Mouse (Mus musculus) R1 (cell line): ENCODE measurements around the gene Eps8l1.
A peak's percentile ranks its signal among the peaks of the same experiment; 100 is the strongest.

Source experiments
- DNase-seq: peaks from one replicate; pipeline ENCODE4 v3.0.0-alpha.2; 2018; ENCODE audit warnings: low read depth, low spot score

Eps8l1 gene

GRCm38 (mm10) chr7:4478021-4478795 is 17.7 kb downstream of the Eps8l1 start:
- peak; percentile 99 for DNase-seq

GRCm38 (mm10) chr7:4478796-4479291 is 18.4 kb downstream of the Eps8l1 start:
- DNase-seq: no peak

DNA sequence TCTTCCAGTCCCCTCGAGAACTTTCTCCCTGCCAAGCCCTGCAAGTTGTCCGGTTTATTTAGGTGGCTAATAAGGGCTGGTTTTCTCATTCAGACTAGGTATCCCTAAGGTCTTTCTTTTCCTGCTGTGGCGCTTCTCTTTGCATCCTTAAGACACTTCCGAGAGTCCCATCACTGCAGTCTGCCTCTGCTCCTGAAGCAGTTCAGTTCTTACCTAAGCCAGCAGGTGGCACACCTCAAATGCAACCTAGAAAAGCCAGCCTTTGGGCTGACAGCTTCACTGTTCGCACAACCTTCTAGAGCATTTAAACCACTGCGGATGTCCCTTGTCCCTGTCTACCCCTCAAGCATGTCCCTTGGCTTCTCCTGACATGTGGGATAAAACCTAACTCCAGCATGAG is 19.2 kb downstream of the Eps8l1 start:
- DNase-seq: peak; percentile 79

DNA sequence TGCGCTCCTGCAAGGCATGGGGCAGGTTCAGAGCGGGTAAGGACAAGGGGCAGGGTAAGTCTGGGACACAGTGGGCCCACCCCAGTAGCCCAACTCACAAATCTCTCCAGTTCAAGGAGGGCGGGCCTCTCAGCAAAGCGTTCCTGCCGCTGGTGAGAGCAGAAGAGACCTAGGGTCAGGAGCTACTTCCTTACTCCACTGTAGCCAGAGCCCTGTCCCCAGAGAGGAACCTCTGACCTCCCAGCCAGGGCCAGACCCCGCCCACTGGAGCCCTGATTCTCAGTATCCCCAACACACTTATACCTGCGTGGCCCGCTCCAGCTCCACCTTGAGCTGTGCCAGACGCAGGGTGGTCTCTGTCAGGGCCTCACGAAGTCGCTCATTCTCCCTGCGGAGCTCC is 21.8 kb downstream of the Eps8l1 start:
- no peak for DNase-seq

DNA sequence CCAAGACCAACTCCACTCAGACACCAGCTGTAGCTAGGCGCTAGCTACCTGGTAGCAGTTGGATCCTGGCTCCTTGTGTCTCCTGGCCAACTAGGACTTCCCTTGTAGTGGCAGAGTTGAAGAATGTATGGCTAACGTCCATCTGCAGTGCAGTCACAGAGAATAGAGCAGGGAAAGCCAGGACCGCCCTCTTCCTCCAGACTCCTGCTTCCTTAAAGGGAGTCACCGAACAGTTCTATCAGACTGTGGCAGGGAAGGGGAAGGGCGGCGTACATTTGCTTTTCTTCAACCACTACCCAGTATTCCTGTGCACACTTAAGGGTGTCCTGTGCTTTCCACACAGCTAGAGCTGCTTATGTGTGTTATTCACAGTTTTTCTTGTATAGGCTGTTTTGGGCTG is 30.8 kb downstream of the Eps8l1 start:
- DNase-seq: no peak

GRCm38 (mm10) chr7:4492284-4493224 is 32.1 kb downstream of the Eps8l1 start:
- no peak for DNase-seq

DNA sequence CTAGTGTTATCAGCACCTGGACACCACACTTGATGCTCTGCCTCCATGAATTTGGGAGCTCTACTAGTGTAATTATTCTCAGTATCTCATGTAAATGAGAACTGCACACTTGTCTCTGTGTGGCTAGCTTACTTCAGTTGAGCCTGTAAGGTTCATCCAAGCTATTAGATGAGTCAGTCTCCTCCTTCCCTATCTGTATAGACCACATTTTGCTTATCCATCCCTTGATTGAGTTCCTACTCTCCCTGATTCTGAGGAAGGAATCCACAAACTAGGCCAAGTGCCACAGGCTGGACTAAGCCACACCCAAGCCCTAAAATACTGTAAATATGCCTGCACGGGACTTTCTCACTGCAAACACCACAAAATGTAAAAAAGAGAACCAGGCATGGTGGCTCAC is 33.5 kb downstream of the Eps8l1 start:
- no peak for DNase-seq

DNA sequence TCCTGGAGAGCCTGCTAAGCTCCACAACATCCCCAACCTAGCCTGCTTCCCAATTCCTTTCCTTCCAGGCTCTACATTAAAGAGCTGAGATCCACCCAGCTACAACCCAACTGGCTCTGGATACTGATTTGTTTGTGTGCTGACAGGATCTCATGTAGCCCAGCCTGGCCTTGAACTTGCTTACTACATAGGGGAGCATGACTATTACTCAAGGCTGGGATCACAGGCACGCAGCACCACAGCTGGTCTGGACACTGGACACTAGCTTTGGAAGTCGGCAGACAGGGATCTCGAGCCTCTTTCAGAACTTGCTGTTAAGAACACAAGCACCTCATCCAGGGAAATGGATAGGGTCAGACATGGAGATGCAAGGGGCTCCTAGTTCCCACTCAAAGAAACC is 36.0 kb downstream of the Eps8l1 start:
- DNase-seq: no peak

DNA sequence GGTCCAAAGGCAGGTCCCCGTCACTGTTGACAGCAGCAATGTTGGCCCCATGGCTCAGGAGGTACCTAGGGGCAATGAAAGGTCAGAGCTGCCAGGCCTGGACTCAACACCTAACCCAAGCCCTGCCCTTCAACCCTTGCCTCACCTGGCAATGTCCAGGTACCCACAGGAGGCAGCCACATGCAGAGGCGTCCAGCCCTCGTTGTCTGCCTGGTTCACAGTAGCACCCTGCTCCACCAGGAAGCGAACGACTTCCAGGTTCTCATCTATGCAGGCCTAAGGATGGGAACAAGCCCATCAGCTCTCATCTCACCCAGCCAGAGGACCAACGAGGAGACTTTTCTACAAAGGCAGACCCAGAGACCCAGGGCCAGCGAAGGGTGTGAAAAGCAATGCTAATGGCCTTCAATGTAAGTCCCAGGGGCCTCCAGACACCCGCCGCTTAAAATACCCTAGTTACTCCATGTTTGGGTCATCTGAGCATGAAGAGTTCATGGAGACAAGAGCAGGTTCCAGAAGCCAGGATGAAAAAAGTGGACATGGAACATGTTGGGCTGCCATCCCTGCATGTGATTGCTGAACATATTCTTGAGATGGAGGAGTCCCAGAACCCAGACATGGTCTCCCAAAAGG is 36.9 kb downstream of the Eps8l1 start:
- DNase-seq: no peak

- no peak for DNase-seq
Observed at GRCm38 (mm10) chr7:4498251-4498650, 37.8 kb downstream of the Eps8l1 start.

GRCm38 (mm10) chr7:4499034-4499433 is 38.6 kb downstream of the Eps8l1 start:
- DNase-seq: no peak

GRCm38 (mm10) chr7:4500892-4501471 is 40.5 kb downstream of the Eps8l1 start:
- DNase-seq: peak; percentile 32

DNA sequence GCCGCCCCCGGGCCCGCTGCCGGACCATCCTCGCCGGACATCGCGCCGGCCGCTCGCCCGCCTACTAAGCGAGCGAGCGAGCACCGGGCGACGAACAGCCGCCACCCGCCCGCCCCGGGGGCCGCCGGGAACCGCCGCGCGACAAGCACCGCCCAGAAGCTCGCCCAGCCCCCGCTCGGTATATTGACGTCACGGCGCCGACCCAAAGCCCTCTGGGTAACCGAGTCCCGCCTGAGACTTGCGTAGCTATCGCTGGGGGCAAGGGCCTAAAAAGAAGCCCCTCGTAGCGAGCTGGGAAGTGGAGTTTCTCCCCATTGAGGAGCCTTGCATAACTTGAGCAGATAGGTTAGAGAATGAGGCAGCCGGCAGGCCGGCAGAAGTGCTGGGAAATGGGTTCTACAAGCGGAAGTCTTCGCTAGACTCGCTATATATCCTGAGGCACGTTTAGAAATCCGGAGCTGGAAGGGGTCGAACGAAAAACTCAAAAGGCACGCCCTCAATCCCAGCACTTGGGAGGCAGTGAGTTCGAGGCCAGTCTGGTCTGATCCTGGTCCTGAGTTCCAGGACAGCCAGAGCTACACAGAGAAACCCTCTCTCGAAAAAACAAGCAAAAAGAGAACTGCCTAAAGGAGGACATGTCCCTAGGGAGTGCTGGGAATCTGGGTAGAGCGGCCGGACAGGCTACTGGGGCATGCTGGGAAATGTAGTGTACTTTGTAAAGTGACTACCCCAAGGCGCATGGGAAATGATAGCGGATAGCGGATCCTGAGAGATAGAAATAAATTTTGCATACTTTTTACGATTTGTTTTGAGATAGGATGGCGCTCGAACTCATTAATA is 41.3 kb downstream of the Eps8l1 start, which contains the start of gene Ppp1r12c:
Ppp1r12c (minus strand) TSS at position 123 of the 840 bp plus-strand sequence.
- DNase-seq: peak; percentile 92

- peak; percentile 78 for DNase-seq
Observed at GRCm38 (mm10) chr7:4502421-4503090, 42.1 kb downstream of the Eps8l1 start.

- DNase-seq: no peak
Observed at GRCm38 (mm10) chr7:4503100-4503499, 42.6 kb downstream of the Eps8l1 start.

GRCm38 (mm10) chr7:4503858-4504257 is 43.4 kb downstream of the Eps8l1 start:
- no peak for DNase-seq

DNA sequence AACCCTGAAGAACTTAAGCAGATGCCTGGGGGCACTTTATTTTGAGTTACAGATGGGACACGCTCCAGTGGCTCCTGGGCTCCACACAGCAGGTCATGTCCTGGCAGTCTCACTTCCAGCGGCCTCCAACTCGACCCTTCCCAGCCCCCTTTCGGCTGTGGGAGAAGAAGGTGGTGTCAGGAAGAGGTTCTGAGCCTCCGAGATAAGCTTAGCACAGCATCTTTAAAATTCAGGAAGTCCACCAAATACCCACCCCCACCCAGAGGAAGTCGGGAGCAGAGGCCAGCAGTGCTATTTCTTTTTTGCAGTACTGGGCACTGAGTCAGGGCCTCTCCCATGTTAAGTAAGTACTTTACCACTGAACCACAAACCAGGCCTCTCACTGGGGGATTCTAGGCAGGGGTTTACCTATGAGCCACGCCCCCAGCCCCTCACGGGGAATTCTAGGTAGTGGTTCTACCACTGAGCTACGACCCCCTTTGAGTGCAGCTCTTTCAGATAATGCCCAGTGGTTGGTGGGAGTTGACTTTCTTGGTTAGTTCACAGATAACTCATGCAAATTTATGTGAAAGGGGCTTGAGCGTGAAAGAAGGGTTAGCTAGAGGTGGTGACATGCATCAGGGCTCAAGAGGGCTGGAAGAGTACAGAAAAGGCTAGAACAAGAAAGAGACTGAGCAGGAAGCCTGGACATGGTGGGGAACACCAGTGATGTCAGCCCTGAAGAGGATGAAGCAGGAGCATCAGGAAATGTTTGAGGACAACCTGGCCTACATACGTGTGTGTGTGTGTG is 44.4 kb downstream of the Eps8l1 start:
- DNase-seq: no peak

GRCm38 (mm10) chr7:4507220-4507619 is 46.7 kb downstream of the Eps8l1 start:
- DNase-seq: peak; percentile 61

GRCm38 (mm10) chr7:4508062-4508738 is 47.7 kb downstream of the Eps8l1 start:
- peak; percentile 86 for DNase-seq
